Mouse (Mus musculus): ENCODE data around the gene Pnkd. TPM values are rescaled to one million over a fixed set of nuclear protein-coding genes. Genes with fewer than 3 reads are reported as not detected.
A peak's percentile ranks its signal among the peaks of the same experiment; 100 is the strongest.

Gene Pnkd
- polyA plus RNA-seq, 1 experiment = 165 TPM

- peaks cover 28% of the 10 kb centered on the region for H3K4me1 ChIP-seq (ENCODE audit: control insufficient read depth, insufficient read depth, low read length)
- TF ChIP-seq CTCF (conservative IDR thresholded peaks at IDR 0.05; ENCODE audit: insufficient read depth, insufficient read length, low read depth, low read length) (no peak), POLR2A (IDR thresholded peaks at IDR 0.05; ENCODE audit: low read depth, low read length) (no peak)
- WGBS = 79% methylated on average over 7 of the region's 7 CpGs
- no peak overlapping the region for H3K4me3 ChIP-seq (ENCODE audit: insufficient read depth, low read depth, low read length)
- H3K36me3 ChIP-seq (ENCODE audit: control insufficient read depth, insufficient read depth, low read length) = no peaks in the 10 kb centered on the region
- no peak overlapping the region for H3K27ac ChIP-seq (ENCODE audit: insufficient read depth, low read depth, low read length)
- no peaks in the 10 kb centered on the region for H3K27me3 ChIP-seq (replicated peaks; ENCODE audit: control insufficient read depth, insufficient read depth, low read length)
- DNase-seq = no peak
Measured at GRCm38 (mm10) chr1:74341898-74342297, 57.2 kb downstream of the Pnkd start.

- no peak overlapping the region for H3K27ac ChIP-seq (ENCODE audit: insufficient read depth, low read depth, low read length)
- no peaks in the 10 kb centered on the region for H3K36me3 ChIP-seq (ENCODE audit: control insufficient read depth, insufficient read depth, low read length)
- no peak overlapping the region for H3K4me3 ChIP-seq (ENCODE audit: insufficient read depth, low read depth, low read length)
- no peaks in the 10 kb centered on the region for H3K27me3 ChIP-seq (replicated peaks; ENCODE audit: control insufficient read depth, insufficient read depth, low read length)
- TF ChIP-seq POLR2A (IDR thresholded peaks at IDR 0.05; ENCODE audit: low read depth, low read length) (no peak), CTCF (conservative IDR thresholded peaks at IDR 0.05; ENCODE audit: insufficient read depth, insufficient read length, low read depth, low read length) (no peak)
- peaks cover 28% of the 10 kb centered on the region for H3K4me1 ChIP-seq (ENCODE audit: control insufficient read depth, insufficient read depth, low read length)
- WGBS = 72% methylated on average over 1 of the region's 1 CpGs
- peak; percentile 50 for DNase-seq
Measured at GRCm38 (mm10) chr1:74342308-74342707, 57.6 kb downstream of the Pnkd start.

- Histone ChIP-seq H3K27me3 (replicated peaks; ENCODE audit: control insufficient read depth, insufficient read depth, low read length) (no peaks in the 10 kb centered on the region), H3K27ac (ENCODE audit: insufficient read depth, low read depth, low read length) (peak overlapping the region; percentile 79), H3K4me1 (ENCODE audit: control insufficient read depth, insufficient read depth, low read length) (peaks cover 28% of the 10 kb centered on the region)
Measured at GRCm38 (mm10) chr1:74343161-74343560, 58.4 kb downstream of the Pnkd start.

DNA sequence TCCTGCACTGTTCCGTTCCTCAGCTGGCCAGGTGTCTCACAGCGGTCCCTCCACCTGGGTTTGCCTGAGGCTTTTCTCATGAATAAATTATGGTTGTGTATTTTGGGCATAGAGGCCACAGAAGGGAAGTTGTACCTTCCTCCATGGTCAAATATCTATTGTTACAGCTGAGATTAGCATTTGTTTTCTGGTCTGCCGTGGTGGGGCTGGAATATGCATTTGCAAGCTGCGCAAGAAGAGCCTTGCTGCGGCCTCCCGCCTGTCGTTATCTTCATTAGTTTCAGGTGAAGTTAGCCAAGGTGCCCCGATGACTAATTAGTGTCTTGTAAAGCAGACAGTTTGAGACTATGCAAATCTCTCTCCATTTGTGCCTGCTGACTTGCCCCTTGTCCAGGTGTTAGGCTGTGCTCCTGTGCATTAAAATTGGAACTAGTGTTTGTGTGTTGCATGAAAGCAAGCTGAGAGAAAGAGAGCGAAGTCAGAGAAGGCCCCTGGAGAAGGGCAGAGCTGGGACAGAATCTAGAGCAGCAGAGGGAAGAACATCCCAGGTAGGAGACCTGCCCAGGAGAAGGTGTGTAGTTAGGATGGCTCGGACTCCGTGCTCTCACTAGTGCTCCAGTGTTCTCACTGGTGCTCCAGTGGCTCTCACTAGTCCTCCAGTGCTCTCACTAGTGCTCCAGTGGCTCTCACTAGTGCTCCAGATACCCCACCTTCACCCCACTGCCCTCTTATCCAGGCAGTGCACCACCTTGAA is 59.6 kb downstream of the Pnkd start:
- Histone ChIP-seq H3K27me3 (replicated peaks; ENCODE audit: control insufficient read depth, insufficient read depth, low read length) (no peaks in the 10 kb centered on the region), H3K4me3 (ENCODE audit: insufficient read depth, low read depth, low read length) (no peak overlapping the region), H3K36me3 (ENCODE audit: control insufficient read depth, insufficient read depth, low read length) (no peaks in the 10 kb centered on the region), H3K27ac (ENCODE audit: insufficient read depth, low read depth, low read length) (peak overlapping the region; percentile 79; the same call in 1 of the 2 replicates), H3K4me1 (ENCODE audit: control insufficient read depth, insufficient read depth, low read length) (peaks cover 28% of the 10 kb centered on the region)
- WGBS = 71% methylated on average over 11 of the region's 11 CpGs
- no peak for TF ChIP-seq CTCF (conservative IDR thresholded peaks at IDR 0.05; ENCODE audit: insufficient read depth, insufficient read length, low read depth, low read length)
- no peak for TF ChIP-seq POLR2A (IDR thresholded peaks at IDR 0.05; ENCODE audit: low read depth, low read length)
- DNase-seq = no peak

More at GRCm38 (mm10) chr1:74343161-74343560, 58.4 kb downstream of the Pnkd start:
- Histone ChIP-seq H3K4me3 (ENCODE audit: insufficient read depth, low read depth, low read length) (no peak overlapping the region), H3K36me3 (ENCODE audit: control insufficient read depth, insufficient read depth, low read length) (no peaks in the 10 kb centered on the region)
- TF ChIP-seq CTCF (conservative IDR thresholded peaks at IDR 0.05; ENCODE audit: insufficient read depth, insufficient read length, low read depth, low read length) (no peak), POLR2A (IDR thresholded peaks at IDR 0.05; ENCODE audit: low read depth, low read length) (no peak)
- 28% methylated on average over 5 of the region's 5 CpGs for WGBS
- peak; percentile 81 for DNase-seq

GRCm38 (mm10) chr1:74351185-74351769 is 66.5 kb downstream of the Pnkd start:
- no peaks in the 10 kb centered on the region for H3K4me1 ChIP-seq (ENCODE audit: control insufficient read depth, insufficient read depth, low read length)
- TF ChIP-seq CTCF (conservative IDR thresholded peaks at IDR 0.05; ENCODE audit: insufficient read depth, insufficient read length, low read depth, low read length) (no peak), POLR2A (IDR thresholded peaks at IDR 0.05; ENCODE audit: low read depth, low read length) (no peak)
- H3K27ac ChIP-seq (ENCODE audit: insufficient read depth, low read depth, low read length) = no peak overlapping the region
- no peak overlapping the region for H3K4me3 ChIP-seq (ENCODE audit: insufficient read depth, low read depth, low read length)
- no peaks in the 10 kb centered on the region for H3K36me3 ChIP-seq (ENCODE audit: control insufficient read depth, insufficient read depth, low read length)
- 93% methylated on average over 13 of the region's 13 CpGs for WGBS
- DNase-seq = no peak
- no peaks in the 10 kb centered on the region for H3K27me3 ChIP-seq (replicated peaks; ENCODE audit: control insufficient read depth, insufficient read depth, low read length)

DNA sequence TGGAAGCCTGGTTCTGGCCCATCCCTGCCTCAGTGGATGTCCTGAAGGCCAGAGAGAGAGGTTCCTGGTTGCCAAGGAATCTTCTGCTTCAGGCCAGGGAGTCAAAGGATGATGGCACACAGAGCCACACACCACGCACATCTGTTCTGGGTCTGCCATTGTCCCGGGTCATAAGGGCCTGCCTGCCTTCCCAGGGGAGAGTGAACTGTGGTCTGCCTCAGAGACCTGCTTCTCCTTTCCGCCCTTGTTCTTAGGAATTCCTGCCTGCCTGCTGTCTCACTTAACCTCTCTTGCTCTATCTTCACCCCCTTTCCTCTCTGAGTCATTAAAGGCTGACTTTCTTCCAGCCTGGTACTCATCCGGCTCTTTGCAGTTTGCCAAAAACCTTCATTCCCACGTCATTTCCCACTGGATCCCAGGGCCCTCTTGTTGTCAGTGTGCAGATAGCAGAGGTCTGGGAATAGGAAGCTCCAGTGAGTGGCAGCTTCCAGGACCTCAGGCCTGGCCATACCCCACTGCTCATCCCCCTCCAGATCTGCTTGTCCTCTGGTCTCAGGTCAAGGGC is 67.9 kb downstream of the Pnkd start:
- Histone ChIP-seq H3K36me3 (ENCODE audit: control insufficient read depth, insufficient read depth, low read length) (no peaks in the 10 kb centered on the region), H3K27me3 (replicated peaks; ENCODE audit: control insufficient read depth, insufficient read depth, low read length) (no peaks in the 10 kb centered on the region), H3K4me1 (ENCODE audit: control insufficient read depth, insufficient read depth, low read length) (no peaks in the 10 kb centered on the region), H3K27ac (ENCODE audit: insufficient read depth, low read depth, low read length) (no peak overlapping the region), H3K4me3 (ENCODE audit: insufficient read depth, low read depth, low read length) (no peak overlapping the region)
- no peak for DNase-seq
- WGBS = 69% methylated on average over 5 of the region's 5 CpGs
- TF ChIP-seq POLR2A (IDR thresholded peaks at IDR 0.05; ENCODE audit: low read depth, low read length) (no peak), CTCF (conservative IDR thresholded peaks at IDR 0.05; ENCODE audit: insufficient read depth, insufficient read length, low read depth, low read length) (no peak)
